Mouse (Mus musculus) myocyte (in vitro differentiated cells): ENCODE measurements around the gene Klf15.

Source experiments
- CEBPB ChIP-seq: IDR thresholded peaks from 2 replicates; pipeline ENCODE4 v1.6.1; 2011; ENCODE audit warnings: mild to moderate bottlenecking, moderate library complexity; ENCODE audit not compliant: poor library complexity, insufficient read depth, severe bottlenecking
- E2F4 ChIP-seq: IDR thresholded peaks from one replicate; pipeline ENCODE4 v1.6.1; 2011; ENCODE audit warnings: mild to moderate bottlenecking, control low read depth, moderate library complexity; ENCODE audit not compliant: insufficient read depth
- MAX ChIP-seq: IDR thresholded peaks from one replicate; pipeline ENCODE4 v1.6.1; 2011; ENCODE audit warnings: low read depth, mild to moderate bottlenecking, control low read depth
- MYOD1 ChIP-seq, 3 experiments: IDR thresholded peaks; one replicate each; pipeline ENCODE4 v1.6.1; 2011; ENCODE audit warnings: control low read depth in 2 of 3, low read depth in 2 of 3, mild to moderate bottlenecking in 2 of 3, moderate library complexity in 1 of 3; ENCODE audit not compliant: insufficient read length in 2 of 3, control insufficient read depth in 1 of 3
- MYOG ChIP-seq, 3 experiments: IDR thresholded peaks; one replicate each; pipeline ENCODE4 v1.6.1; 2011; ENCODE audit warnings: control low read depth in 2 of 3, low read depth in 2 of 3, mild to moderate bottlenecking in 2 of 3; ENCODE audit not compliant: insufficient read length in 2 of 3, control insufficient read depth in 1 of 3, insufficient read depth in 1 of 3
- POLR2A ChIP-seq: IDR thresholded peaks from one replicate; pipeline ENCODE4 v1.6.1; 2011; ENCODE audit warnings: low read depth, mild to moderate bottlenecking, control low read depth, moderate library complexity; ENCODE audit not compliant: insufficient read length
- POLR2AphosphoS2 ChIP-seq: IDR thresholded peaks from one replicate; pipeline ENCODE4 v1.6.1; 2011; ENCODE audit warnings: low read depth, control low read depth; ENCODE audit not compliant: insufficient read length
- REST ChIP-seq: IDR thresholded peaks from one replicate; pipeline ENCODE4 v1.6.1; 2011; ENCODE audit warnings: mild to moderate bottlenecking, control low read depth, moderate library complexity; ENCODE audit not compliant: insufficient read depth, insufficient read length
- SRF ChIP-seq: IDR thresholded peaks from one replicate; pipeline ENCODE4 v1.6.1; 2011; ENCODE audit warnings: low read depth; ENCODE audit not compliant: control insufficient read depth, insufficient read length
- TCF12 ChIP-seq: IDR thresholded peaks from one replicate; pipeline ENCODE4 v1.6.1; 2011; ENCODE audit warnings: mild to moderate bottlenecking, control low read depth; ENCODE audit not compliant: poor library complexity, insufficient read depth, severe bottlenecking
- TCF3 ChIP-seq: IDR thresholded peaks from one replicate; pipeline ENCODE4 v1.6.1; 2011; ENCODE audit warnings: low read depth, control low read depth; ENCODE audit not compliant: insufficient read length
- USF1 ChIP-seq: IDR thresholded peaks from one replicate; pipeline ENCODE4 v1.6.1; 2011; ENCODE audit warnings: low read depth, mild to moderate bottlenecking, control low read depth, moderate library complexity

- TF ChIP-seq MYOG (IDR thresholded peaks at IDR 0.05; ENCODE audit: control insufficient read depth in 1 of 3, insufficient read depth in 1 of 3, insufficient read length in 2 of 3, low read depth in 2 of 3) (no peak), POLR2A (no peak), CEBPB (no peak), SRF (no peak), E2F4 (no peak), POLR2AphosphoS2 (no peak), USF1 (no peak), MAX (no peak), MYOD1 (IDR thresholded peaks at IDR 0.05; ENCODE audit: control insufficient read depth in 1 of 3, insufficient read length in 2 of 3, low read depth in 2 of 3) (no peak), TCF12 (no peak), TCF3 (no peak), REST (no peak)
Observed at GRCm38 (mm10) chr6:90452603-90453002, 9.8 kb upstream of the Klf15 start.
